Mouse (Mus musculus) ES-E14 (cell line): ENCODE results near the gene Pdcd2l. TPM values are rescaled to one million over a fixed set of nuclear protein-coding genes. Genes with fewer than 3 reads are reported as not detected.
"Not testable (repeated sequence)": the region's sequence is repeated elsewhere in the genome, so short reads cannot be mapped to it uniquely, and the experiment has no call there.

ENCODE experiments used
- DNase-seq: peaks from one replicate; pipeline ENCODE4 v3.0.0-alpha.2; 2013; ENCODE audit warnings: low read depth, low spot score
- H3K27ac ChIP-seq: 2 replicates; pipeline ENCODE4 v1.5.1; 2012; ENCODE audit warnings: low read depth, mild to moderate bottlenecking, low read length, moderate library complexity, mixed read lengths; ENCODE audit not compliant: poor library complexity, insufficient read depth, severe bottlenecking
- H3K36me3 ChIP-seq: 2 replicates; pipeline ENCODE4 v1.6.1; 2012; ENCODE audit warnings: mild to moderate bottlenecking, low read length, moderate library complexity, mixed read lengths; ENCODE audit not compliant: control insufficient read depth, poor library complexity, insufficient read depth, severe bottlenecking
- H3K4me1 ChIP-seq, 2 experiments: fragments of 150-350 bp in 1 of 2; sonication (generic) in 1 of 2; 2 replicates each; pipeline ENCODE4 v1.6.1; 2012; ENCODE audit warnings: low read length in 2 of 2, mild to moderate bottlenecking in 1 of 2, mixed read lengths in 1 of 2; ENCODE audit not compliant: control insufficient read depth in 2 of 2, insufficient read depth in 2 of 2, poor library complexity in 1 of 2
- H3K4me3 ChIP-seq, 2 experiments: fragments of 150-350 bp in 1 of 2; sonication (generic) in 1 of 2; 2 replicates each; pipeline ENCODE4 v1.5.1; 2012; ENCODE audit warnings: low read length in 2 of 2, low read depth in 1 of 2, mild to moderate bottlenecking in 1 of 2, mixed read lengths in 1 of 2; ENCODE audit not compliant: insufficient read depth in 1 of 2, poor library complexity in 1 of 2, severe bottlenecking in 1 of 2
- H3K9ac ChIP-seq: 2 replicates; pipeline ENCODE4 v1.6.1; 2012; ENCODE audit warnings: low read depth, mild to moderate bottlenecking, low read length, mixed read lengths; ENCODE audit not compliant: poor library complexity, insufficient read depth, severe bottlenecking
- H3K9me3 ChIP-seq: fragments of 150-350 bp; sonication (generic); 2 replicates; pipeline ENCODE4 v1.6.1; 2012; ENCODE audit warnings: low read depth, mild to moderate bottlenecking, low read length; ENCODE audit not compliant: control insufficient read depth, insufficient read depth
- CHD2 ChIP-seq: IDR thresholded peaks from 2 replicates; pipeline ENCODE4 v1.6.1; 2014; ENCODE audit warnings: mild to moderate bottlenecking, low read depth, low read length, inconsistent platforms
- HCFC1 ChIP-seq: IDR thresholded peaks from 2 replicates; pipeline ENCODE4 v1.6.1; 2012; ENCODE audit warnings: low read length, inconsistent platforms, borderline replicate concordance; ENCODE audit not compliant: insufficient read depth
- MAFK ChIP-seq: IDR thresholded peaks from 2 replicates; pipeline ENCODE4 v1.6.1; 2014; ENCODE audit warnings: mild to moderate bottlenecking, low read depth, low read length, inconsistent platforms; ENCODE audit not compliant: insufficient read depth
- ZC3H11A ChIP-seq: IDR thresholded peaks from 2 replicates; pipeline ENCODE4 v1.6.1; 2012; ENCODE audit warnings: low read depth, mild to moderate bottlenecking, inconsistent platforms, low read length, borderline replicate concordance
- ZNF384 ChIP-seq: IDR thresholded peaks from 2 replicates; pipeline ENCODE4 v1.6.1; 2012; ENCODE audit warnings: low read depth, low read length, inconsistent platforms
- in situ Hi-C, 2 experiments: fragments of 600-800 bp; cut with MboI; formaldehyde crosslinking; loops; one replicate each; pipeline ENCODE4 v1.15.1; 2025; ENCODE audit warnings: low sequenced_read_pairs in 2 of 2, inconsistent platforms in 1 of 2; ENCODE audit not compliant: unreplicated experiment in 2 of 2
- total RNA-seq: library from RNA; depleted of rRNA; stranded (reverse); fragments of 300-350 nt; gene quantifications from 2 replicates; pipeline ENCODE4 v1.2.3, GENCODE M21; 2012

The Pdcd2l gene
- total RNA-seq, 1 experiment, result 57.7 TPM

DNA sequence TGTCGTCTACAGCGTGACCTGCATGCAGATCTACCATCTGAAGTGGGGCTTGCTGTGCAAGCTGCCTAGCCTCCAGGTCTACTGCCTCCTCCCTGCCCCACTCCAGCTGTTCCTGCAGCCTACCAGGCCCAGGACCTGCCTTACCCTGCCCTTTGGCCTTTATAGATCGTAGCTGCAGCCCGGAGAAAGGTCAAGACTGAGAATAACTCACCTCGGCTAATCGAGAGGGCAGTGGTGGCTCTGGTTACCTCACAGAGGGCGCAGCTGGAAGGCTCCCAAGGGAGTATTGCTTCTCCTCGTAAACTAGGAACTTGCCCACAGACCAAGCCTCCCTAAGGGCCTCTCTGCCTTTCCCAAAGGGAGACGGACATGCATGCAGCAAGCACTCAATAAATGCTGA, 19.0 kb upstream of the Pdcd2l start:
- TF ChIP-seq HCFC1 (no peak), MAFK (no peak), ZC3H11A (no peak), ZNF384 (no peak), CHD2 (no peak)
- no peak for DNase-seq

DNA sequence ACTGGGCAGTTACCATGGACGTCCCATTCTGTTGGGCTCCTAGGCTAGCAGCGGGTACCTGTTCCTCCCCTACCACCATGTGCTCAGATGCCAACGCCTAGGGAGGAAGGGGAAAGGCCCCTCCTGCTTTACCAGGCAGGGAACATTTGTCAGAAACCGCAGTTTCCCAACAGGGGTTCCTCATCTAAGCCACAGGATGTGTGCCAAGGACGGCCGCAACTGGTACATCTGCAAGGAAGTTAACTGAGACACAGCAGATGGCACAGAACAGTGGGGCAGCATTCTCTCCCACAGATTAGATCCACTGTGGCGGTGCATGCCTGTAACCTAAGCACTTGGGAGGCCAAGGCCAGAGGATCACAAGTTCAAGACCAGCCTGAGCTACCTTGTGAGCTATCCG, 18.2 kb upstream of the Pdcd2l start:
- TF ChIP-seq ZNF384, result no peak
- TF ChIP-seq HCFC1, result no peak
- TF ChIP-seq CHD2, result no peak
- no peak for TF ChIP-seq ZC3H11A
- no peak for TF ChIP-seq MAFK
- no peak overlapping the region for H3K9ac ChIP-seq
- H3K36me3 ChIP-seq, result peaks cover 91% of the 10 kb centered on the region
- DNase-seq, result no peak
- no peak overlapping the region for H3K4me3 ChIP-seq
- H3K27ac ChIP-seq, result no peak overlapping the region
- no peaks in the 10 kb centered on the region for H3K9me3 ChIP-seq
- in situ Hi-C loops, result loop anchor here (5.0 to 10.0 kb wide), 2 partner anchors 57 to 60 kb away; no protein-coding TSS in a partner anchor
- H3K4me1 ChIP-seq, result peaks cover 0 to 3% of the 10 kb centered on the region in 2 experiments; a peak in 1 of 4 replicates

More for the DNA sequence above, 19.0 kb upstream of the Pdcd2l start:
- Histone ChIP-seq H3K9me3 (no peaks in the 10 kb centered on the region), H3K9ac (no peak overlapping the region), H3K36me3 (peaks cover 90% of the 10 kb centered on the region), H3K4me3 (no peak overlapping the region), H3K27ac (no peak overlapping the region), H3K4me1 (peaks cover 0 to 3% of the 10 kb centered on the region in 2 experiments; a peak in 1 of 4 replicates)
- in situ Hi-C loops, result loop anchor here in 1 of 2 experiments (10.0 kb wide), 1 partner anchor 61 kb away; no protein-coding TSS in a partner anchor

DNA sequence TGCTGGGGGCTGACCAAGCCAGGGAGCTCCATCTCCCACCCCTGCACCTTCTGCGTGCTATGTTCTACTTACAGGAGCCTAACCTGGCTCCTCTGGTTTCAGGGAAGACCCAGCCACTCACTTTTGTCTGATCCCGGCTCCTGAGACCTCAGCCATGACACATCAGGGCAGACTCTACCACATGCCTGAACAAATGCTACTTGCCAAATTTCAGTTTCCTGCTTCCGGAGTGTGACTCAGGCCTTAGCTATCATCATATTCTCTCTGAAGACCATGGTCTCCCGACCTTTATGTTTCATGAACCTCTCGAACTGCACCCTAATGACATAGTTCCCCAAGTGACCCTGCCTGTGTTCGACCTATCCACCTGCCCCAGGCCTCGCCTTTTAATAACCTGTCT, 16.8 kb upstream of the Pdcd2l start:
- Histone ChIP-seq H3K27ac (no peak overlapping the region), H3K36me3 (peaks cover 92% of the 10 kb centered on the region), H3K9ac (no peak overlapping the region), H3K4me3 (no peak overlapping the region), H3K4me1 (no peaks in the 10 kb centered on the region), H3K9me3 (no peaks in the 10 kb centered on the region)
- TF ChIP-seq HCFC1 (no peak), MAFK (no peak)
- in situ Hi-C loops, result loop anchor here (5.0 to 10.0 kb wide), 2 partner anchors 56 to 58 kb away; no protein-coding TSS in a partner anchor
- DNase-seq, result no peak

DNA sequence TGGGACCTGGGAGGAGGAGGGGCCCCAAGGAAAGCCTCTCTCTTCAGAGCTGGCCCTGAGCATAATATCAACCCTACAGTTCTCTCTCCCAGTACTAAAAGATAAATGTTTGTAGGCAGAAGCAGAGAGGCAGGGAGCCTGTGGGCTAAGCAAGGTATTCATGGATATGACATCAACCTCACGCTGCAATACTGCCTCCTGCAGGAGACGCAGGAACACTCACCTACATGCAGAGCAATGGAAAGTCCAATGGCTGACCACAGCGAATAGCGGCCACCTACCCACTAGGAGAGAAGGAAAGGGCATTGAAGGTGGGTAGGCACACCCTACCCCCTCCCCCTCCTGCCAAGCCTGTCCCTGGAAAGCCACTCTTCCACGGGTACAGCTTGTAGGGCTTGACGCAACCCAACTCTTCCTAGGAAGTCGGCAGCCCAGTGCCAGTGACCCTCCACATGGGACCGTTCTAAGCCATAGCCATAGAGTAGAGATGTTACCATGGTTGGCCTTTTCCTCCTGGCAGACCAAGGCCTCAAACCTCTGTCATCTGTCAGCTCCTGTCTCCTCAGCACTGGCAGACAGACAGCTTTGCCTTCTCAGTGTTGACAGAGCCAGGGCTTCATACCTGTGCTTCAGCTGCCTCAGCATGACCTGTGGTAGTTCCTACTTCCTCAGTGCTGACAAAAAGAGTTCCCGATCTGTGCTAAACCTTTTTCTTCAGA, 11.7 kb upstream of the Pdcd2l start:
- Histone ChIP-seq H3K36me3 (peaks cover 91% of the 10 kb centered on the region), H3K27ac (no peak overlapping the region), H3K4me1 (no peaks in the 10 kb centered on the region), H3K4me3 (no peak overlapping the region), H3K9me3 (no peaks in the 10 kb centered on the region), H3K9ac (no peak overlapping the region)
- DNase-seq, result no peak
- in situ Hi-C loops, result no loop called here
- TF ChIP-seq HCFC1 (no peak), ZC3H11A (no peak), MAFK (no peak), ZNF384 (no peak), CHD2 (no peak)

DNA sequence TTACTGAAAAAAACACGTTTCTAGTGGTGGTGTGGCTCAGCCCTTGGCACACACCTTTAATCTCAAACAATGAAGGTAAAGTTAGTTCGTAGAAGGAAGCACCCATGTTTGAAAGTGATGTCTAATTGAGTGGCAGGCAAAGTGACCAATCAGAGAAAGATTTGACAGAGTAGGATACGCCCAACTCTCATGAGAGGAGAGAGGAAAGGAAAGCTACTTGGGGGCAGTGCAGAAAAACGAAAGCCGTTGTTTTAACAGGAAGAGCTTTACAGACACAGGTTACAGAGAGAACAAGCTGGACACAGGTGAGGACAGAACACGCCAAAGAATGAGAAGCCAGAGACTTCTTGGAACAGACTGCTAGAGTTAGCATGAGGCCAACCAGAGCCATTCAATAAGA, 9.9 kb upstream of the Pdcd2l start:
- Histone ChIP-seq H3K9ac (no peak overlapping the region), H3K36me3 (peaks cover 89% of the 10 kb centered on the region), H3K9me3 (no peaks in the 10 kb centered on the region), H3K4me3 (no peak overlapping the region), H3K27ac (no peak overlapping the region), H3K4me1 (no peaks in the 10 kb centered on the region)
- no peak for DNase-seq
- in situ Hi-C loops, result no loop called here
- no peak for TF ChIP-seq ZC3H11A
- TF ChIP-seq ZNF384, result no peak
- TF ChIP-seq CHD2, result no peak
- TF ChIP-seq HCFC1, result no peak
- TF ChIP-seq MAFK, result no peak

DNA sequence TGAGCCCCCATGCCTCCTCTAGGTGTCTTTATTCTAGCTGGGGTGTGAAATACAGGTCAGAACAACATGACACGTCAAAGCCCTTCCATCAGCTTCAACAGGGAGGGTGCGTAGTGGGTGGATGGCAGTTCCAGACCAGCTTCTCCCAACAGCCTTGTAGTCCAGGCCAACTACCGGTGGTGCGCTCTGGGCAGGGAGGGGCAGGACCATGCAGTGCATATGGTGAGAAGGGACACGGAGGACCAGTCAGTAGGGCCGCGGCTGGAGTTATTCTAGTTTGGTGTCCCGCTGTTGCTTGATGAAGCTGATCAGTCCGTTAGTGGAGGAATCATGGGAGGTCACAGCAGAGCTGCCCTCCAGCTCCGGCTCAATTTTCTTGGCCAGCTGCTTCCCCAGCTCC, 5.7 kb upstream of the Pdcd2l start:
- H3K9me3 ChIP-seq, DNase-seq, in situ Hi-C loops, H3K27ac ChIP-seq, H3K9ac ChIP-seq, H3K4me1 ChIP-seq, H3K4me3 ChIP-seq: not testable (repeated sequence)
- peaks cover 56% of the 10 kb centered on the region for H3K36me3 ChIP-seq
